In genomic region chr17:49515678-49516077, GRCm38 (mm10) we compare ENCODE assay signal across 28 mouse cellular contexts. TPM values are rescaled to one million over a fixed set of nuclear protein-coding genes. Genes with fewer than 3 reads are reported as not detected.
DNase-seq lines count a peak whose midpoint lies in the region; ATAC-seq and TF ChIP-seq lines count a peak whose summit lies in the region.
"Had no signal": no experiment of that assay in that cellular context is flagged by ENCODE, and none has a peak within 500 bp of the region (broad histone marks: within the 10 kb centered on the region; RNA-seq: fewer than 3 reads in every experiment).

No protein-coding gene starts in this region.

- H3K4me1 ChIP-seq in intestine, embryonic 16.5 days (ENCODE audit: control insufficient read depth, insufficient read depth, low read length): no peaks in the 10 kb centered on the region
- H3K4me1 ChIP-seq in intestine, postnatal 0 days (replicated peaks; ENCODE audit: control insufficient read depth, insufficient read depth, low read length): no peaks in the 10 kb centered on the region
- H3K4me1 ChIP-seq in embryonic facial prominence, embryonic 10.5 days: peaks cover 20% of the 10 kb centered on the region
- H3K4me1 ChIP-seq: liver, embryonic 13.5 days; midbrain, embryonic 10.5 days had no signal

- DNase-seq in embryo, embryonic 10.5 days (ENCODE audit: low spot score): peak; percentile 40
- no peak for DNase-seq in embryo, embryonic 10 days (ENCODE audit: low spot score)
- DNase-seq in kidney, postnatal 14 days: peak; percentile 47
- no peak for DNase-seq in kidney, adult 11 months
- peak; percentile 21 for DNase-seq in embryonic facial prominence, embryonic 10.5 days (ENCODE audit: low spot score)
- DNase-seq in c-Kit-positive CD71-positive TER-119-positive erythroid progenitor cells, embryonic 14.5 days (ENCODE audit: low spot score): no peak
- DNase-seq: adrenal gland, adult 8-10 months; layer of hippocampus, adult 9-11 months; liver, embryonic 13.5 days; retina, postnatal 1 day; right cerebral cortex, postnatal 25 days; spleen, adult 18-20 months; thymus, postnatal 14 days had no signal

- H3K27me3 ChIP-seq in intestine, embryonic 16.5 days (replicated peaks; ENCODE audit: control insufficient read depth, insufficient read depth, low read length): no peaks in the 10 kb centered on the region
- H3K27me3 ChIP-seq in intestine, postnatal 0 days (replicated peaks; ENCODE audit: control insufficient read depth, insufficient read depth, low read length): no peaks in the 10 kb centered on the region
- H3K27me3 ChIP-seq in embryonic facial prominence, embryonic 10.5 days (replicated peaks; ENCODE audit: low read depth, poor library complexity, severe bottlenecking): no peaks in the 10 kb centered on the region
- H3K27me3 ChIP-seq: embryonic facial prominence, embryonic 12.5 days; forebrain, embryonic 12.5 days; liver, embryonic 13.5 days; neural tube, embryonic 13.5 days had no signal

- H3K36me3 ChIP-seq in intestine, embryonic 16.5 days (ENCODE audit: control insufficient read depth, insufficient read depth, low read length): no peaks in the 10 kb centered on the region; the same call in 1 of the 2 replicates
- no peaks in the 10 kb centered on the region; the same call in 1 of the 2 replicates for H3K36me3 ChIP-seq in intestine, postnatal 0 days (ENCODE audit: control insufficient read depth, insufficient read depth)
- no peaks in the 10 kb centered on the region for H3K36me3 ChIP-seq in embryonic facial prominence, embryonic 10.5 days (replicated peaks)
- H3K36me3 ChIP-seq: embryonic facial prominence, embryonic 12.5 days; forebrain, embryonic 12.5 days; hindbrain, embryonic 10.5 days; liver, embryonic 13.5 days; midbrain, embryonic 10.5 days; neural tube, embryonic 13.5 days had no signal

- TF ChIP-seq CTCF in intestine, postnatal 0 days (IDR thresholded peaks at IDR 0.05; ENCODE audit: low read depth): no peak

- H3K9me3 ChIP-seq in intestine, embryonic 16.5 days (ENCODE audit: control insufficient read depth, low read length): no peaks in the 10 kb centered on the region
- H3K9me3 ChIP-seq in intestine, postnatal 0 days (ENCODE audit: control insufficient read depth): no peaks in the 10 kb centered on the region
- no peaks in the 10 kb centered on the region for H3K9me3 ChIP-seq in embryonic facial prominence, embryonic 10.5 days
- H3K9me3 ChIP-seq: embryonic facial prominence, embryonic 12.5 days; heart, embryonic 10.5 days; hindbrain, embryonic 10.5 days; liver, embryonic 13.5 days; midbrain, embryonic 10.5 days; neural tube, embryonic 13.5 days had no signal

- no peak overlapping the region for H3K4me2 ChIP-seq in intestine, embryonic 16.5 days (ENCODE audit: low read depth, low read length)
- H3K4me2 ChIP-seq in intestine, postnatal 0 days (replicated peaks; ENCODE audit: low read depth): no peak overlapping the region
- H3K4me2 ChIP-seq: embryonic facial prominence, embryonic 12.5 days; forebrain, embryonic 12.5 days; liver, embryonic 13.5 days; neural tube, embryonic 13.5 days had no signal

- no peak overlapping the region for H3K4me3 ChIP-seq in intestine, embryonic 16.5 days (ENCODE audit: low read length)
- no peak overlapping the region for H3K4me3 ChIP-seq in intestine, postnatal 0 days (ENCODE audit: low read depth, low read length)
- no peak overlapping the region for H3K4me3 ChIP-seq in embryonic facial prominence, embryonic 10.5 days
- H3K4me3 ChIP-seq: embryonic facial prominence, embryonic 12.5 days; erythroblast, embryonic 14.5 days; forebrain, embryonic 12.5 days; heart, embryonic 10.5 days; hindbrain, embryonic 10.5 days; left cerebral cortex, adult 2 months; liver, embryonic 13.5 days; midbrain, embryonic 10.5 days; myocyte; neural tube, embryonic 13.5 days had no signal

- ATAC-seq in intestine, embryonic 16.5 days: peak; percentile 36; the same call in 1 of the 2 replicates
- ATAC-seq in intestine, postnatal 0 days: no peak
- ATAC-seq: activated CD4-positive, CD25-positive, alpha-beta regulatory T cell, adult 4 months; hindbrain, embryonic 16.5 days; midbrain, embryonic 16.5 days had no signal

- H3K27ac ChIP-seq in intestine, embryonic 16.5 days (ENCODE audit: low read length): no peak overlapping the region
- no peak overlapping the region for H3K27ac ChIP-seq in intestine, postnatal 0 days (ENCODE audit: low read depth, low read length)
- H3K27ac ChIP-seq in embryonic facial prominence, embryonic 10.5 days (replicated peaks): no peak overlapping the region
- H3K27ac ChIP-seq: embryonic facial prominence, embryonic 12.5 days; forebrain, embryonic 12.5 days; heart, embryonic 10.5 days; hindbrain, embryonic 10.5 days; left cerebral cortex, adult 2 months; liver, embryonic 13.5 days; macrophage; midbrain, embryonic 10.5 days; neural tube, embryonic 13.5 days had no signal

- WGBS in intestine, embryonic 16.5 days: 27% methylated on average over 4 of the region's 4 CpGs
- 47% methylated on average over 4 of the region's 4 CpGs for WGBS in intestine, postnatal 0 days
- 40% methylated on average over 4 of the region's 4 CpGs for WGBS in embryonic facial prominence, embryonic 10.5 days

- H3K9ac ChIP-seq in intestine, embryonic 16.5 days (ENCODE audit: low read depth, low read length): no peak overlapping the region
- H3K9ac ChIP-seq in intestine, postnatal 0 days (ENCODE audit: low read depth, low read length): no peak overlapping the region
- H3K9ac ChIP-seq: embryonic facial prominence, embryonic 12.5 days; forebrain, embryonic 12.5 days; liver, embryonic 13.5 days; neural tube, embryonic 13.5 days had no signal

RNA-seq across cellular contexts. Expression of gene Daam2, which starts 48.5 kb away (rescaled TPM):
- polyA plus RNA-seq in intestine, embryonic 16.5 days (2015; fragmentation: Nextera tagmentation; extraction: Ambion mirVana): 3.3 and 3.5 TPM in 2 replicates
- 1.5 and 1.7 TPM in 2 replicates for polyA plus RNA-seq in intestine, postnatal 0 days (2015; fragmentation: Nextera tagmentation; extraction: Ambion mirVana)
- 4.8 and 6.1 TPM in 2 replicates for polyA plus RNA-seq in embryonic facial prominence, embryonic 10.5 days (2016; fragmentation: Nextera tagmentation; extraction: Ambion mirVana)
- polyA plus RNA-seq: erythroblast, embryonic 14.5 days had no signal

Comparison
In these comparisons a context has a peak if more than half of its experiments do, and no peak if none do; other contexts are left out.
1. DNase-seq: peak in embryo, embryonic 10.5 days (single experiment), kidney, postnatal 14 days (single experiment) and embryonic facial prominence, embryonic 10.5 days (single experiment); none in embryo, embryonic 10 days (single experiment), kidney, adult 11 months (single experiment) and c-Kit-positive CD71-positive TER-119-positive erythroid progenitor cells, embryonic 14.5 days (single experiment).